Mouse (Mus musculus) hindbrain, postnatal 0 days (tissue): ENCODE results near the gene Snn. TPM values are rescaled to one million over a fixed set of nuclear protein-coding genes. Genes with fewer than 3 reads are reported as not detected.

Experiments used
- ATAC-seq: fragments of 200-750 bp; cut with Nextera tagmentation; 2 replicates; pipeline ENCODE4 v1.8.0; 2017; ENCODE audit warnings: mild to moderate bottlenecking, moderate TSS enrichment, moderate library complexity
- DNase-seq: peaks from one replicate; pipeline ENCODE4 v3.0.0-alpha.2; 2015; ENCODE audit warnings: low spot score
- H3K27ac ChIP-seq: fragments of 300-500 bp; sonication (generic); 2 replicates; pipeline ENCODE4 v1.5.1; 2014; ENCODE audit warnings: mild to moderate bottlenecking
- H3K27me3 ChIP-seq: fragments of 300-500 bp; sonication (generic); 2 replicates; pipeline ENCODE4 v1.6.1; 2014; ENCODE audit warnings: low read length, mixed read lengths; ENCODE audit not compliant: insufficient read depth
- H3K36me3 ChIP-seq: fragments of 300-500 bp; sonication (generic); 2 replicates; pipeline ENCODE4 v1.6.1; 2014; ENCODE audit warnings: low read length, mixed read lengths; ENCODE audit not compliant: insufficient read depth
- H3K4me1 ChIP-seq: fragments of 300-500 bp; sonication (generic); 2 replicates; pipeline ENCODE4 v1.6.1; 2014; ENCODE audit warnings: antibody characterized with exemption, low read length, mixed read lengths; ENCODE audit not compliant: insufficient read depth
- H3K4me2 ChIP-seq: fragments of 300-500 bp; sonication (generic); 2 replicates; pipeline ENCODE4 v1.6.1; 2014; ENCODE audit warnings: low read depth, mild to moderate bottlenecking, low read length, moderate library complexity, mixed read lengths
- H3K4me3 ChIP-seq: fragments of 300-500 bp; sonication (generic); 2 replicates; pipeline ENCODE4 v1.5.1; 2014; ENCODE audit warnings: low read length
- H3K9ac ChIP-seq: fragments of 300-500 bp; sonication (generic); replicated peaks from 2 replicates; pipeline ENCODE4 v1.6.1; 2014; ENCODE audit warnings: mild to moderate bottlenecking, low read length, moderate library complexity, mixed read lengths
- H3K9me3 ChIP-seq: fragments of 300-500 bp; sonication (generic); 2 replicates; pipeline ENCODE4 v1.6.1; 2016; ENCODE audit warnings: low read length, mixed read lengths
- CTCF ChIP-seq: IDR thresholded peaks from 2 replicates; pipeline ENCODE4 v1.5.1; 2016; ENCODE audit warnings: antibody characterized with exemption, control low read depth, low read depth
- WGBS: fragments of 180-500 bp; shearing (Covaris S2); extraction: QIAGEN DNeasy Blood & Tissue Kit; methylation state at CpG from one replicate; pipeline ENCODE4 v1.1.7; 2014; 5-methylcytosine and 5-hydroxymethylcytosine counted together
- polyA plus RNA-seq: library from polyadenylated mRNA; unstranded; fragments of >200 nt; fragmentation: Nextera tagmentation; extraction: Ambion mirVana; gene quantifications from 2 replicates; pipeline ENCODE4 v1.2.1, GENCODE M21; 2015
- total RNA-seq: library from RNA; depleted of rRNA; stranded (reverse); fragments of >200 nt; gene quantifications from 2 replicates; pipeline ENCODE4 v1.2.3, GENCODE M21; 2014

Gene Snn
- total and polyA plus RNA-seq, 2 experiments from 2014 or later: 123 to 241 TPM

DNA sequence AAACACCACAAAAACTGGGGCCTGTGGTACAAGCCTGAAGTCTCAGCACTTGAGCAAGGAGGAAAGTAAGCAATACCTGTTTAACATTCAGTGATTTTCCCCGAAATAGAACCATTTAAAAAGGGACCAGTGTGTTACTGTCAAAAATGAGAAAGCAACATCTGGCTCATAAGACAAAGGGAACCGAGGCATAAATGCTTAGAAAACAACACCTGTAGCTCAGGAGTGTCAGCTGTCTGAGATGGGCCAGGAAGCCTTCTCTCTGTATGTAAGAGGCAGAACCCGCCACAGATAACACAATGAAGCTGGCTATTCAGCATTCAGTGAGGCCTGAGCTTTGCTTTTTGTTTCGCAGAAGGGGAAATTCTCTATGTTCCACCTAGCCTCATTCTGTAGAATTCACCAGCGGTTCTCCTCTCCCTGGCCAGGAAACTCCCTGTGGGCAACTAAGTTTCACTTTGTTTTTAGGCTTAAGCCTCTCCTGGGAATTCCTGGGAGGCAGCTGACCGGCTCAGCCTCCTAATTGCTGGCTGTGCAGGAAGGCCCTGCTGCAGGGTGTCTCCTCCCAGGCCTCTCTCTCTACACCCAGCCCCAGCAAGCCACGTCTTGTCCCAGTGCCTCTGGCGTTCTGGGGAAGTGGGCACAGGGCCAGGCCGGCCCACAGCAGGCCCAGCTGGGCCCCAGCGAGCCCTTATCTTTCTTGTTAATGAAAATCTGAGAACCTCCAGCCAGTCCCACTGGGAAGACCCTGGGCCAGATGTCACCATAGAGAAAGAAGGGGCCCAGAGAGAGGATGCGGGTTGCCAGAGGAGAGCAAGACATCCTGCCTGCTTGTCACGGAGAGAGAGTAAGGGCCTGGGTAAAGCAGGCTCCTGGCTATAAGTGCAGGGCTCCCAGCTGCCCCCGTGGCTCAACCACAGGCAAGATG lies 2.3 kb downstream of the Snn start:
- no peak overlapping the region for H3K4me2 ChIP-seq
- H3K9ac ChIP-seq: peak overlapping the region; percentile 35; the same call in 1 of the 2 replicates
- DNase-seq (peak; percentile 65), ATAC-seq (no peak)
- peak overlapping the region; percentile 69 for H3K27ac ChIP-seq
- no peak overlapping the region for H3K4me3 ChIP-seq
- WGBS: 19% methylated on average over 13 of the region's 13 CpGs
- H3K9me3 ChIP-seq: no peaks in the 10 kb centered on the region
- no peak for TF ChIP-seq CTCF
- no peaks in the 10 kb centered on the region for H3K27me3 ChIP-seq
- peaks cover 16% of the 10 kb centered on the region for H3K4me1 ChIP-seq
- H3K36me3 ChIP-seq: no peaks in the 10 kb centered on the region

DNA sequence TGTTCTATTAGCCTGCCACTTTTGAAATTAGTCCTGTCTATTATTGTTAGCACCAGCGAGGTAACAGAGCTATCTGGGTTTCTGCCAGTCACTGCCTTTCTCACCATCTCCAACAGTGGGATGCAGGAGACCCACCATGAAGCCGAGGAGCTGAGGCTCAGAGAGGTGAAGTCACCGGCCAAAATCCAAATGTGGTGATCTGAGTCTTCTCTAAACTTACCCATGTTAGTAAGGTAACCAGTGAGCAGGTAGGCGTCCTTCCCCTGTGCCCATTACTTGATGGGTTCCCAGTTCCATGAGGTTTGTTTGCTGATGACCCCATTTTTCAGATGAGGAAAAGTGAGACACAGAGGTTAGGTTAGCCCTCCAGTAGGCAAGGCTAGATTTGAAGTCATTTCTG lies 3.6 kb downstream of the Snn start:
- H3K27me3 ChIP-seq: no peaks in the 10 kb centered on the region
- ATAC-seq: no peak
- no peaks in the 10 kb centered on the region for H3K36me3 ChIP-seq
- H3K9me3 ChIP-seq: no peaks in the 10 kb centered on the region
- H3K4me2 ChIP-seq: no peak overlapping the region
- WGBS: 85% methylated on average over 4 of the region's 4 CpGs
- DNase-seq: no peak
- no peak for TF ChIP-seq CTCF
- H3K27ac ChIP-seq: no peak overlapping the region
- no peak overlapping the region for H3K4me3 ChIP-seq
- no peak overlapping the region for H3K9ac ChIP-seq
- H3K4me1 ChIP-seq: peaks cover 27% of the 10 kb centered on the region

- Histone ChIP-seq H3K4me3 (no peak overlapping the region), H3K27me3 (no peaks in the 10 kb centered on the region), H3K4me1 (peaks cover 31% of the 10 kb centered on the region), H3K9me3 (no peaks in the 10 kb centered on the region), H3K9ac (no peak overlapping the region), H3K36me3 (no peaks in the 10 kb centered on the region), H3K27ac (no peak overlapping the region), H3K4me2 (no peak overlapping the region)
- ATAC-seq: no peak
- DNase-seq: no peak
- no peak for TF ChIP-seq CTCF
- 76% methylated on average over 6 of the region's 6 CpGs for WGBS
Measured at GRCm38 (mm10) chr16:11064742-11065141, 4.0 kb downstream of the Snn start.

GRCm38 (mm10) chr16:11065431-11065830 lies 4.7 kb downstream of the Snn start:
- H3K9me3 ChIP-seq: no peaks in the 10 kb centered on the region
- peak overlapping the region; percentile 98; the same call in 1 of the 2 replicates for H3K27ac ChIP-seq
- no peak for TF ChIP-seq CTCF
- H3K4me2 ChIP-seq: peak overlapping the region; percentile 89
- DNase-seq (no peak), ATAC-seq (no peak)
- peaks cover 35% of the 10 kb centered on the region for H3K4me1 ChIP-seq
- H3K4me3 ChIP-seq: peak overlapping the region; percentile 87
- WGBS: 45% methylated on average over 5 of the region's 5 CpGs
- H3K9ac ChIP-seq: peak overlapping the region; percentile 95; the same call in 1 of the 2 replicates
- no peaks in the 10 kb centered on the region for H3K36me3 ChIP-seq
- no peaks in the 10 kb centered on the region for H3K27me3 ChIP-seq

- H3K4me2 ChIP-seq: peak within 1 kb of the TSS; percentile 89
- ATAC-seq: peak; percentile 98
- WGBS: 1% methylated on average over 77 of the region's 78 CpGs
- H3K4me3 ChIP-seq: peak within 1 kb of the TSS; percentile 87
- H3K4me1 ChIP-seq: peaks cover 40% of the 10 kb centered on the region
- no peaks in the 10 kb centered on the region for H3K27me3 ChIP-seq
- no peaks in the 10 kb centered on the region for H3K9me3 ChIP-seq
- peak within 1 kb of the TSS; percentile 95 for H3K9ac ChIP-seq
- H3K27ac ChIP-seq: peak within 1 kb of the TSS; percentile 98
- DNase-seq: peak; percentile 100
- no peaks in the 10 kb centered on the region for H3K36me3 ChIP-seq
- peak; percentile 36 for TF ChIP-seq CTCF
Measured at GRCm38 (mm10) chr16:11066029-11066832, 5.5 kb downstream of the Snn start, which contains the start of gene Litaf. Gene Litaf, minus strand, starts transcription at chr16:11066157.

DNA sequence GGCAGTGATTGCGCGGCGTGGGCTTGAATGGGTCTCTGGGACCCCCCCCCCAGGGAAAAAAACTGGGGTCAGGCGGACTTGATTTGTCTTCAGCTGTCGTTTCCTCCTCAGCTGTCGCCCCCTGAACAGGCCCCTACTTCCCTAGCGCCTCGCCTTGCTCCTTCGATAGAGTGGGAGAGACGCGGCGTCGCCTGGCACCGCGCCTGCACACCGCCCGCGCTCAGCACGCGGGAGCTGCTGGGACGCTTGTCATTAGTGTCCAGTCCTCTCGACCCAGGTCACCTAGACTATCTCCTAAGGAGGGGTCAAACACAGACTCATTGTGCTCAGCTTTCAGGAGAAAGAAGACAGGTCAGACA lies 6.1 kb downstream of the Snn start:
- ATAC-seq (peak; percentile 13), DNase-seq (peak; percentile 79)
- H3K27me3 ChIP-seq: no peaks in the 10 kb centered on the region
- peak overlapping the region; percentile 87 for H3K4me3 ChIP-seq
- no peaks in the 10 kb centered on the region for H3K9me3 ChIP-seq
- peaks cover 44% of the 10 kb centered on the region for H3K4me1 ChIP-seq
- peak overlapping the region; percentile 89 for H3K4me2 ChIP-seq
- peak overlapping the region; percentile 95 for H3K9ac ChIP-seq
- no peaks in the 10 kb centered on the region; the same call in 1 of the 2 replicates for H3K36me3 ChIP-seq
- peak overlapping the region; percentile 98 for H3K27ac ChIP-seq
- under 1% methylated on average over 22 of the region's 22 CpGs for WGBS
- TF ChIP-seq CTCF: no peak
